Mouse (Mus musculus): Measurements from ENCODE around the gene Bcl3. TPM values are rescaled to one million over a fixed set of nuclear protein-coding genes. Genes with fewer than 3 reads are reported as not detected.

Bcl3 gene
- polyA plus RNA-seq, 1 experiment from 2014 or later = 4.4 TPM

- TF ChIP-seq CTCF (IDR thresholded peaks at IDR 0.05; ENCODE audit: low read depth) = no peak
- DNase-seq (no peak), ATAC-seq (ENCODE audit: insufficient read depth) (no peak)
- H3K4me2 ChIP-seq = peak overlapping the region; percentile 89
- no peaks in the 10 kb centered on the region for H3K36me3 ChIP-seq (ENCODE audit: insufficient read depth)
- H3K27ac ChIP-seq (ENCODE audit: low read depth) = no peak overlapping the region
- H3K9ac ChIP-seq = peak overlapping the region; percentile 72
- no peaks in the 10 kb centered on the region for H3K9me3 ChIP-seq (ENCODE audit: low read depth, low read length)
- H3K4me3 ChIP-seq (ENCODE audit: low read depth, low read length) = peak overlapping the region; percentile 49
- peaks cover 9% of the 10 kb centered on the region; the same call in 1 of the 2 replicates for H3K27me3 ChIP-seq (ENCODE audit: insufficient read depth, low read length)
- 8% methylated on average over 18 of the region's 20 CpGs for WGBS
- H3K4me1 ChIP-seq (ENCODE audit: insufficient read depth) = peaks cover 27% of the 10 kb centered on the region
Measured at GRCm38 (mm10) chr7:19822193-19822592, 377 bp downstream of the Bcl3 start.

GRCm38 (mm10) chr7:19821633-19822032, 937 bp downstream of the Bcl3 start:
- ATAC-seq (ENCODE audit: insufficient read depth) = no peak
- Histone ChIP-seq H3K9ac (no peak overlapping the region), H3K27ac (ENCODE audit: low read depth) (no peak overlapping the region), H3K9me3 (ENCODE audit: low read depth, low read length) (no peaks in the 10 kb centered on the region), H3K4me3 (ENCODE audit: low read depth, low read length) (peak overlapping the region; percentile 49; the same call in 1 of the 2 replicates), H3K4me2 (peak overlapping the region; percentile 89), H3K4me1 (ENCODE audit: insufficient read depth) (peaks cover 33% of the 10 kb centered on the region), H3K36me3 (ENCODE audit: insufficient read depth) (no peaks in the 10 kb centered on the region), H3K27me3 (ENCODE audit: insufficient read depth, low read length) (peaks cover 9% of the 10 kb centered on the region; the same call in 1 of the 2 replicates)
- 67% methylated on average over 7 of the region's 7 CpGs for WGBS
- no peak for DNase-seq
- no peak for TF ChIP-seq CTCF (IDR thresholded peaks at IDR 0.05; ENCODE audit: low read depth)

DNA sequence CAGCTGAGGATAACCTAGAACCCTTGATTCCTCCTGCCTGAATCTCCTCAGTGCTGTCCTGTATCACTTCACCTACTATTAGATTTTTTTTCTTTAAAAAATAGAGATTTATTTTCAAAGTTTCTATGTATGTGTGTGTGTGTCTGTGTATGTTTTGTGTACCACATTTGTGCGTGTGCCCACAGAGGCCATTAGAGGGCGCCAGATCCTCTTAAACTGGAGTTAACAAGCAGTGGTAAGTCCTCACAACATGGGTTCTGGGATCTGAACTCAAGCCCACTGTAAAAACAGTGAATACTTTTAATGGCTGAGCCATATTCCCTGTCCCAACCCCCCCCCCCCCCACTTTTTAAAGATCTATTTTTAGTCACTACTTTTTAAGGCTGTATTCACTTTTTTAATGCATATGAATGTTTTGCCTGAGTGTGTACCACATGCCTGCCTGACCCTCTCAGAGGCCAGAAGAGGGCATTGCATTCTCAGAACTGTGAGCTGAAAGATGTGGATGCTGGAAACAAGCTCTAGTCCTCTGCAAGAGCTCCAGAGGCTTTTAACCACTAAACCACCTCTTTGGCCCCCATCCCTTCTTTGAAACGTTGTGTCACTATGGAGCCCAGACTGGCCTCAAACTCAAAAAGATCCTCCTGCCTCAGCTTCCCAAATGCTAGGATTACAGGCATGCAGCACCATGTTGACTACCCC, 2.1 kb downstream of the Bcl3 start:
- Histone ChIP-seq H3K27ac (ENCODE audit: low read depth) (no peak overlapping the region), H3K9me3 (ENCODE audit: low read depth, low read length) (no peaks in the 10 kb centered on the region), H3K4me1 (ENCODE audit: insufficient read depth) (peaks cover 33% of the 10 kb centered on the region), H3K27me3 (ENCODE audit: insufficient read depth, low read length) (peaks cover 9% of the 10 kb centered on the region; the same call in 1 of the 2 replicates), H3K4me3 (ENCODE audit: low read depth, low read length) (no peak overlapping the region), H3K9ac (no peak overlapping the region), H3K4me2 (no peak overlapping the region), H3K36me3 (ENCODE audit: insufficient read depth) (no peaks in the 10 kb centered on the region)
- 0 out of 2 replicates have a peak, but pooled peaks have one; percentile 8 for TF ChIP-seq CTCF (IDR thresholded peaks at IDR 0.05; ENCODE audit: low read depth)
- ATAC-seq (ENCODE audit: insufficient read depth) = no peak
- no peak for DNase-seq
- 80% methylated on average over 3 of the region's 3 CpGs for WGBS

DNA sequence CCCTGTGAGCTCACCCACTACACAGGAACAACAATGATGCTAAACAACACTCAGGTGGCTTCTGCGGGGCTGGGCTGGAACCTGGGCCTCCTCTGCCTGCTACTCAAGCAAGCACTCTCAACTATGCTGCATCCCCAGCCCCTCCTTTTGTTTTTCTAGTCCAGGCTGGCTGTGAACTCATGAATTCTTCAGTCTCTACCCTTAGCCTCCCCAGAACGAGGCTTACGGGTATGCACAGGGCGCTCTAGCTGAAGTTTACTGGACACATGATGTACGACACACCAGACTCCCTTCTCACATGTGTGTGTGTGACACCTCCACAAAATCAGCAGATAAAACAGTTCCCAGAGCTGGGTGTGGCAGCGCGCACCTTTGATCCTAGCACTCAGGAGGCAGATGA, 3.7 kb downstream of the Bcl3 start:
- peaks cover 28% of the 10 kb centered on the region for H3K4me1 ChIP-seq (ENCODE audit: insufficient read depth)
- H3K27me3 ChIP-seq (ENCODE audit: insufficient read depth, low read length) = peaks cover 9% of the 10 kb centered on the region; the same call in 1 of the 2 replicates
- H3K27ac ChIP-seq (ENCODE audit: low read depth) = no peak overlapping the region
- no peaks in the 10 kb centered on the region for H3K9me3 ChIP-seq (ENCODE audit: low read depth, low read length)
- 74% methylated on average over 7 of the region's 7 CpGs for WGBS
- H3K4me2 ChIP-seq = no peak overlapping the region
- no peaks in the 10 kb centered on the region for H3K36me3 ChIP-seq (ENCODE audit: insufficient read depth)
- TF ChIP-seq CTCF (IDR thresholded peaks at IDR 0.05; ENCODE audit: low read depth) = no peak
- DNase-seq = no peak
- no peak for ATAC-seq (ENCODE audit: insufficient read depth)
- no peak overlapping the region for H3K4me3 ChIP-seq (ENCODE audit: low read depth, low read length)
- no peak overlapping the region for H3K9ac ChIP-seq

- H3K36me3 ChIP-seq (ENCODE audit: insufficient read depth) = no peaks in the 10 kb centered on the region
- H3K4me3 ChIP-seq (ENCODE audit: low read depth, low read length) = no peak overlapping the region
- 67% methylated on average over 5 of the region's 5 CpGs for WGBS
- peak overlapping the region; percentile 67; the same call in 1 of the 2 replicates for H3K4me2 ChIP-seq
- peak; percentile 56 for DNase-seq
- peaks cover 9% of the 10 kb centered on the region; the same call in 1 of the 2 replicates for H3K27me3 ChIP-seq (ENCODE audit: insufficient read depth, low read length)
- no peak overlapping the region for H3K9ac ChIP-seq
- H3K9me3 ChIP-seq (ENCODE audit: low read depth, low read length) = no peaks in the 10 kb centered on the region
- peaks cover 24% of the 10 kb centered on the region for H3K4me1 ChIP-seq (ENCODE audit: insufficient read depth)
- ATAC-seq (ENCODE audit: insufficient read depth) = no peak
- TF ChIP-seq CTCF (IDR thresholded peaks at IDR 0.05; ENCODE audit: low read depth) = no peak
- no peak overlapping the region for H3K27ac ChIP-seq (ENCODE audit: low read depth)
Measured at GRCm38 (mm10) chr7:19818440-19818839, 4.1 kb downstream of the Bcl3 start.

DNA sequence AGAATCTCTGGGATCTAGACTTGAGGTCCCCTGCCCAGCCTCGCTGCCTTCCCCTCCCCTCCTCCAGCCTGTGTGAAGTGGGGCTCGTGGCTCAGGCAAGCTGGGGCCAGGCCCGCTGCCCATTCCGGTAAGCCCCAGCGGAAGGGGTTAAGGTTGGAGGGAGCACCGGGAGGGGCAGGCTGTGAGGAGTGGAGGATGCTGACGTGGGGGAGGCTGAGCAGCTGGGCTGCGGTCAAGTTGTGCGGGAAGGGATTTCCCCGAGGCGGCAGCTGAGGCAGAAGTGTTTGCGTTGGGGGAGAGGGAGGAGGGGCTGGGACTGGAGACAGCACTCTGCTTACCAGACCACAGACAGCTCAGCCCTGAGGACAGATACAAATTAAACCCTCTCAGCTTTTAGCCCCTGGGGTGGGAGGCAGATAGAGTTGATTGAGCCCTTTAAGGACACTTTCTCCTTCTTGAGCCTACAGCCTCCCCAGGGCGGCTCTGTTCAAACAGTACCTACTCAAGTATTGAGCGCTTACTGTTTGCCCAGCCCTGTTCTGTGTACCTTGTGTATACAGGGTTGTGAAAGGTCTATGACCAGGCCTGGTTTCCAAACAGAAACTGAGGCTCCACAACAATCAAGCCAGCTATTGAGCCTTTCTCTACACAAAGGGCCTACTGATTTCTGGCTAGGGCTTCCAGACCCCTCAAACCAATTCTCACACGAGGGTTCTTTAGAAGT, 5.0 kb downstream of the Bcl3 start:
- no peak for TF ChIP-seq CTCF (IDR thresholded peaks at IDR 0.05; ENCODE audit: low read depth)
- H3K9ac ChIP-seq = peak overlapping the region; percentile 36
- H3K4me1 ChIP-seq (ENCODE audit: insufficient read depth) = peaks cover 18% of the 10 kb centered on the region
- peaks cover 9% of the 10 kb centered on the region; the same call in 1 of the 2 replicates for H3K27me3 ChIP-seq (ENCODE audit: insufficient read depth, low read length)
- peak overlapping the region; percentile 83 for H3K27ac ChIP-seq (ENCODE audit: low read depth)
- WGBS = 7% methylated on average over 15 of the region's 15 CpGs
- H3K9me3 ChIP-seq (ENCODE audit: low read depth, low read length) = no peaks in the 10 kb centered on the region
- DNase-seq (peak; percentile 81), ATAC-seq (ENCODE audit: insufficient read depth) (peak; percentile 69)
- H3K36me3 ChIP-seq (ENCODE audit: insufficient read depth) = no peaks in the 10 kb centered on the region
- peak overlapping the region; percentile 33 for H3K4me3 ChIP-seq (ENCODE audit: low read depth, low read length)
- peak overlapping the region; percentile 67 for H3K4me2 ChIP-seq

DNA sequence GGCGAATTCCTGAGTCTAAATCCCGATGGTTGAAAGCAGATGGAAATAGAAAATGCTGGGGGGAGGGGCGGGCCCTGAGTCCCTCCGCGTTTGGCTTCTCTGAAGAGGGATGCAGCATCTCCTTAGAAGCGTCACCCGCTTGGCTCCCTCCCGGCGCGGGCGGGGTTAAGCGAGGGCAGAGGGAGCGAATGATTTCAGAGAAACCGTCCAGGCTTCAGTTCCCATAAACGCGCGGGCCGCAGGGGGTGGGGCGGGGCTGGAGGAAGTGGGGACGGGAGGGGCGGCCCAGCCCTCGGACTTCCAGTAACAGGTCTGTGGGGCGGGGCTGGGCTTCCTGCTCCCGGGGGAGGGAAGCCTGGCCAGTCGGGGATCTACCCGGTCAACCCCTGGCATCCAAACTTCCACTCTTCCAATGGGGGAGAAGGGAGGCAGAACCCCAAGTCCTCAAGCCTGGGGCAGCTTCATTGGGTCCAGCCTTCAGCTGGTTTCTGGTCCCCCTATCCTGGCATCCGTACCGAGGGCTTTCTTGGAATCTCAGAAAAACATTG, 6.3 kb downstream of the Bcl3 start:
- ATAC-seq (ENCODE audit: insufficient read depth) (peak; percentile 70), DNase-seq (peak; percentile 84)
- under 1% methylated on average over 28 of the region's 28 CpGs for WGBS
- H3K36me3 ChIP-seq (ENCODE audit: insufficient read depth) = no peaks in the 10 kb centered on the region
- H3K4me3 ChIP-seq (ENCODE audit: low read depth, low read length) = peak overlapping the region; percentile 33
- no peaks in the 10 kb centered on the region for H3K9me3 ChIP-seq (ENCODE audit: low read depth, low read length)
- H3K27me3 ChIP-seq (ENCODE audit: insufficient read depth, low read length) = peaks cover 6% of the 10 kb centered on the region; the same call in 1 of the 2 replicates
- TF ChIP-seq CTCF (IDR thresholded peaks at IDR 0.05; ENCODE audit: low read depth) = no peak
- peak overlapping the region; percentile 83 for H3K27ac ChIP-seq (ENCODE audit: low read depth)
- peak overlapping the region; percentile 27 for H3K9ac ChIP-seq
- peak overlapping the region; percentile 67 for H3K4me2 ChIP-seq
- H3K4me1 ChIP-seq (ENCODE audit: insufficient read depth) = peaks cover 18% of the 10 kb centered on the region

Data from lung, embryonic 14.5 days (tissue).